Mouse (Mus musculus): Measurements from ENCODE around the gene Traf1.

DNA sequence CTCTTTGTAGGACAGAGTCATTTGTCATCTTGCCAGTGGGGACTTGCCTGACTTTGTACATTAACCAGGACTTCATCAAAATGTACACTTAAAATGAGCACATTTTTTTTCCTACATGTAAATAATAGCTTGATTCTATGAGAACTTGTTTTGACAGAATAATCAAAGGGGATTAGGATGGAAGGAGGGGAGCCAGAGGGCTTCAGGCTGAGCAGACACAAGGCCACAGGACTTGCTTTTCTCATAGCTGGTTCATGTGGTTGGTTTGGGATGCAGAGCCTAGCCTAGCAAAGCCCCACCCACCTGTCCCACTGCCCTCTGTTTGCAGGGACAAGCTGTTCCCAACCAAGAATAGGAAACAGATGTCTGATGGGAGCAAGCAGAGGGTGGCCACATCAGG, 10.1 kb downstream of the Traf1 start:
- TF ChIP-seq GATA1 (IDR thresholded peaks at IDR 0.05; ENCODE audit: borderline replicate concordance, low read length) (no peak), FLI1 (IDR thresholded peaks at IDR 0.05; ENCODE audit: low read length) (no peak)

Data from megakaryocyte, embryonic 14.5 days (primary cell).